Mouse (Mus musculus): Measurements from ENCODE around the gene Cop1.

The Cop1 gene

DNA sequence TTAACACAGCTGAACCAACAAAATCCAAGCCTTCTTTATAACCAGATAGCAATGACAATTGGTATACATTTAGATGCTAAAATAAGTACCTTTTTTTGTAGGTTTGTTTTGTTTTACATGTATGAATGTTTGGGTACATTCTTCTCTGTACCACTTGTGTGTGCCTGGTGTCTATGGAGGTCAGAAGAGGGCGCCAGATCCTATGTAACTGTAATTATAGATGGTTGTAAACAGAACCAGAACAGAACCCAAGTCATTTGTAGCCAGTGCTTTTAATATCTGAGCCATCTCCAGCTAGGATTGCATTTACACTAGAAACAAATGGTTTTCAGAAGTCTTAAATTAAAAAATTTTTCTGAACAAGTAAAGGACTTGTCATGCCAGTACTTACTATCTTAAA, 54.7 kb downstream of the Cop1 start:
- no peak for DNase-seq (ENCODE audit: extremely low spot score, low read depth, low spot score)

DNA sequence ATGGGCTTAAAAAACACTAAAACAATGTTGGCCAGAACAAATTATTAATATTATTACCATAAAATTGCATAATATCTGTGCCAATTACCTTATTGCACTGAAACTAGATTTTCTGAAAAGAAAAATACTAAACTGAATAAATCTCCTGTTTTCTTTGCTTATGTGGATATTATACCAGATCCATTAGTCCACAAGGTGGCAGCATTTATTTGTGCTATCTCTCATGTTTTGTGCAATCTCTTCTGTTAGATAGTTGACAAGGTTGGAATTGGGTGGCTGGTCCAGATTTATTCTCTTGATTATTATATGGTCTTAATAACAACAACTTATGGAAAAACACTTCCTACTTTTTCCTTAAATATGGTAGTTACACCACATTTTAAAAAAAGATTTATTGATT, 58.1 kb downstream of the Cop1 start:
- DNase-seq (ENCODE audit: extremely low spot score, low read depth, low spot score) = no peak

- DNase-seq (ENCODE audit: extremely low spot score, low read depth, low spot score) = no peak
Observed at GRCm38 (mm10) chr1:159290859-159291258, 58.7 kb downstream of the Cop1 start.

GRCm38 (mm10) chr1:159301418-159302082, 69.4 kb downstream of the Cop1 start:
- no peak for DNase-seq (ENCODE audit: extremely low spot score, low read depth, low spot score)

DNA sequence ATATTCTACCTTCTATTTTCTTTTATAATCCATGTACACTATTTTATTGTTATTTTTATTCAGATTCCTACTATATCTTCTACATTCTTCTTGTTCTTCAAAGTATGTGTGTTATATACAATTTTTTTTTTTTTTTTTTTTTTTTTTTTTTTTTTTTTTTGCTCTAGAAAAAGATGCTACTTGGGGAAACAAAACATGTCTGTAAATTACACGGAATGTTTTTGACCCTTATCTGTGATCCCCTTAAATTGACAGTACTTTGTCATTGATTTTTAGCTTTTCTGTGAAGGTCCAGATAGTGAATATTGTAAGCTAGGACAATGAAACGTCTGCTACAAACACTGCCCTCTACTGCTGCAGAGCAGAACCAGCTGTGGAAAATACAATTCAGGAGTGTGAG, 81.5 kb downstream of the Cop1 start:
- no peak for DNase-seq (ENCODE audit: extremely low spot score, low read depth, low spot score)

GRCm38 (mm10) chr1:159322586-159322985, 90.5 kb downstream of the Cop1 start:
- DNase-seq (ENCODE audit: extremely low spot score, low read depth, low spot score) = no peak

- no peak for DNase-seq (ENCODE audit: extremely low spot score, low read depth, low spot score)
Observed at GRCm38 (mm10) chr1:159331008-159331407, 98.9 kb downstream of the Cop1 start.

- DNase-seq (ENCODE audit: extremely low spot score, low read depth, low spot score) = no peak
Observed at GRCm38 (mm10) chr1:159334157-159334556, 102.0 kb downstream of the Cop1 start.

- DNase-seq (ENCODE audit: extremely low spot score, low read depth, low spot score) = no peak
Observed at GRCm38 (mm10) chr1:159342355-159342754, 110.2 kb downstream of the Cop1 start.

GRCm38 (mm10) chr1:159355027-159355570, 123.0 kb downstream of the Cop1 start:
- DNase-seq (ENCODE audit: extremely low spot score, low read depth, low spot score) = no peak

GRCm38 (mm10) chr1:159358713-159359112, 126.6 kb downstream of the Cop1 start:
- DNase-seq (ENCODE audit: extremely low spot score, low read depth, low spot score) = no peak

DNA sequence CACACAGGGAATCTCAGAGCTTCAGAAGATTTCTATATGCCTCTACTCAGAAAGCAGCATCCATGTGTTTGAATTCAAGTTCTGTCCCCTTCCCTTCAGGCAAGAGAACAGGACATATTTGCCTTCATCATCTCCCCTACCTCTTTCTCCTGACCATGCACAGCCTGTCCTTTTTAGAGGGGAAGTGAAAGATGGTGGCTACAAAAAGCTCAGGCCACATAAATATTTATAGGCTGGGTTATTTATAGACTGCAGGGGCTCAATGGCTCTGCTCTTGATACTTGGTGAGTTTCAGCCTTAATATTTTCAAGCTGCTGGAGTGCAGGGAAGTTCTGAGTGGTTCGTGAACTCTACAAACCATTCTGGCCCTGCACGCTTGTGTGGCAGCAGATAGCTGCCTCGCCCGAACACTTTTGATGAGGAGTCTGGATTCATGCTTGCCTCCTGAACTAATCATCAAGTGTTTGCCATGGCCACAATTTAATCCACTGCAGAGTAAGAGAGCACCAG, 139.8 kb downstream of the Cop1 start:
- no peak for DNase-seq (ENCODE audit: extremely low spot score, low read depth, low spot score)

DNA sequence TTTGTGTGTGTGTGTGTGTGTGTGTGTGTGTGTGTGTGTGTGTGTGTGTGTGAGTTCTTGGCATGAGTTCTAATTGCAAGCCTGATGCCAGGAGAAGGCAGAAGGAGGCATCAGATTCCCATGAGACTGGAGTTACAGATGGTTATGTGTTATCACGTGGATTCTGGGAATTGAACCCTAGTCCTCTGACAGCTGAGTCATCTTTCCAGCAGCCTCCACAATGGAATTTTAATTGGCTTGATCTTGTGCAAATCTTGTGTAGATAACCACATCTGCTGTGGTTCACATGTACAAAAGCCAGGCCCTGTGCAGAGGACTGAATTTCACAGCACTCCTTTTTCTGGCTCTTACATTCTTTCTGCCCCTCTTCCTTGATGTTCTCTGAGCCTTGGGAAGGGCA, 150.1 kb downstream of the Cop1 start:
- no peak for DNase-seq (ENCODE audit: extremely low spot score, low read depth, low spot score)

- DNase-seq (ENCODE audit: extremely low spot score, low read depth, low spot score) = no peak
Observed at GRCm38 (mm10) chr1:159382916-159383315, 150.8 kb downstream of the Cop1 start.

- DNase-seq (ENCODE audit: extremely low spot score, low read depth, low spot score) = no peak
Observed at GRCm38 (mm10) chr1:159386458-159386857, 154.3 kb downstream of the Cop1 start.

- no peak for DNase-seq (ENCODE audit: extremely low spot score, low read depth, low spot score)
Observed at GRCm38 (mm10) chr1:159388565-159389024, 156.5 kb downstream of the Cop1 start.

DNA sequence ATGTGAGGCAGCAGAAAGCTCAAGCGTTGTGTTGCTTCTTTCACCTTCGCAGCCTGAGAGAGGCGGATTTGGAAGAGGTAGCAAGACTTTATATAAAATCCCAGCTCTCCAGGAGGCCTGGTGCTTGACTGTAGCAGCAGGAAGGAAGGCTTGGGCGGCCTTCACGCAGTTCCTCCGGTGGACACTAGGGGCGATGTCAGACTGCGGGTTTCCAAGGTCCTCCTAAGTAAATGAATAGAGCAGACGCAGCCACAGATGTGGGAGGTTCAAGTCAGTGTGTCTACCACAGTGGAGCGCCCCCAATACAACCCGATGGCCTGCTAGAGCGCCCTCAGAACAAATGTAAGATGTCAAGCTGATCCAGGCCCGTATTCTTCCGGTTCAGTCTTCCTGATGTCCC, 157.9 kb downstream of the Cop1 start:
- no peak for DNase-seq (ENCODE audit: extremely low spot score, low read depth, low spot score)

- DNase-seq (ENCODE audit: extremely low spot score, low read depth, low spot score) = no peak
Observed at GRCm38 (mm10) chr1:159392667-159393066, 160.5 kb downstream of the Cop1 start.

DNA sequence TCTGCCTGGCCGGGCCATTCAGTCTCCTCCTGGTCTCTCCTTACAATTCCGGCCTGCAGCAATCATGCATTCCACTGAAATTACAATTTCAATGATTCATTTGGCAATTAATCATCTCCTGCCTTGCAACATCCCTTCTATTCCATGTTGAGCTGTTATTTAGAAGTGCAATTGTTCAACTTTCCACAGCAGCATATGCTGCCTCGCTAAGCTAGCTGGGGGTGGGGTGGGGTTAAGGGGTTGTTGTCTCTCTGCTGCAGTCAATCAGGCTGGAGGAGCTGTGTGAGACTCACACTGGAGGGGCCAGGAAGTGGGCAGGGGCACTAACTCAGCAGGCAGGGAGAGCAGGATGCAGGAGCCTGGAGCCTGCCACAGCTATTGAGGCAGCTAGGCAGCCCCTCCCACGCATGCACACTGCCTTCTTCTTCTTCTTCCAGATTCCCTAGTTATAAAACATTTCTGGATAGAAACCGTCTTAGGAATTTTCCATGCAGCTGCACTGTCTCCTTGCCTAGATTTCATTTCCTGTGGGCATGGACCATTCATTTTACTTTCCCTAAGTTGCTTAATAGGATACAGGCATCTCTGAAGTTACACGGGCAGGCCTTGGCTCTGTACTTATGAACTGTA, 161.1 kb downstream of the Cop1 start:
- DNase-seq (ENCODE audit: extremely low spot score, low read depth, low spot score) = no peak

- DNase-seq (ENCODE audit: extremely low spot score, low read depth, low spot score) = no peak
Observed at GRCm38 (mm10) chr1:159393931-159394330, 161.8 kb downstream of the Cop1 start.

- peak; percentile 42 for DNase-seq (ENCODE audit: extremely low spot score, low read depth, low spot score)
Observed at GRCm38 (mm10) chr1:159396515-159396914, 164.4 kb downstream of the Cop1 start.
